Mouse (Mus musculus): ENCODE results near the gene Fam193b. TPM values are rescaled to one million over a fixed set of nuclear protein-coding genes. Genes with fewer than 3 reads are reported as not detected.

Gene Fam193b
- polyA plus RNA-seq, 1 experiment from 2014 or later: 15.9 TPM

- H3K27ac ChIP-seq: 0 out of 2 replicates have a peak overlapping the region, but pooled peaks have one; percentile 12
These were observed 46.8 kb downstream of the Fam193b start for GRCm38 (mm10) chr13:55523951-55524600.

GRCm38 (mm10) chr13:55523278-55523677, 47.6 kb downstream of the Fam193b start:
- peak; percentile 44; the same call in 1 of the 2 replicates for ATAC-seq
- no peak overlapping the region for H3K27ac ChIP-seq
- 71% methylated on average over 17 of the region's 17 CpGs for WGBS (ENCODE audit: insufficient replicate concordance)

More at GRCm38 (mm10) chr13:55523951-55524600, 46.8 kb downstream of the Fam193b start:
- Histone ChIP-seq H3K9ac (no peak overlapping the region), H3K4me2 (no peak overlapping the region), H3K36me3 (peaks cover 7% of the 10 kb centered on the region), H3K4me3 (no peak overlapping the region), H3K27me3 (replicated peaks) (peaks cover 3% of the 10 kb centered on the region; the same call in 1 of the 2 replicates), H3K4me1 (peaks cover 35% of the 10 kb centered on the region), H3K9me3 (replicated peaks) (no peaks in the 10 kb centered on the region)
- 82% methylated on average over 23 of the region's 23 CpGs for WGBS (ENCODE audit: insufficient replicate concordance)
- ATAC-seq: no peak

GRCm38 (mm10) chr13:55522730-55523129, 48.2 kb downstream of the Fam193b start:
- no peak overlapping the region for H3K27ac ChIP-seq
- H3K9ac ChIP-seq: no peak overlapping the region
- 69% methylated on average over 8 of the region's 8 CpGs for WGBS (ENCODE audit: insufficient replicate concordance)
- H3K4me2 ChIP-seq: no peak overlapping the region
- peaks cover 6% of the 10 kb centered on the region; the same call in 1 of the 2 replicates for H3K27me3 ChIP-seq (replicated peaks)
- peaks cover 22% of the 10 kb centered on the region for H3K4me1 ChIP-seq
- H3K9me3 ChIP-seq (replicated peaks): no peaks in the 10 kb centered on the region
- peaks cover 6% of the 10 kb centered on the region; the same call in 1 of the 2 replicates for H3K36me3 ChIP-seq
- no peak; the same call in 1 of the 2 replicates for ATAC-seq
- no peak overlapping the region for H3K4me3 ChIP-seq

More at GRCm38 (mm10) chr13:55523278-55523677, 47.6 kb downstream of the Fam193b start:
- Histone ChIP-seq H3K27me3 (replicated peaks) (peaks cover 3% of the 10 kb centered on the region; the same call in 1 of the 2 replicates), H3K4me1 (peaks cover 27% of the 10 kb centered on the region), H3K36me3 (peaks cover 6% of the 10 kb centered on the region; the same call in 1 of the 2 replicates), H3K9me3 (replicated peaks) (no peaks in the 10 kb centered on the region), H3K9ac (no peak overlapping the region), H3K4me2 (no peak overlapping the region), H3K4me3 (no peak overlapping the region)

- Histone ChIP-seq H3K4me1 (0 out of 2 replicates have a peak, but pooled peaks cover 14% of the 10 kb centered on the region), H3K9me3 (replicated peaks) (no peaks in the 10 kb centered on the region), H3K36me3 (peaks cover 6% of the 10 kb centered on the region; the same call in 1 of the 2 replicates), H3K27ac (no peak overlapping the region), H3K4me2 (no peak overlapping the region), H3K27me3 (replicated peaks) (peaks cover 19% of the 10 kb centered on the region), H3K9ac (no peak overlapping the region), H3K4me3 (no peak overlapping the region)
- 52% methylated on average over 4 of the region's 4 CpGs for WGBS (ENCODE audit: insufficient replicate concordance)
- ATAC-seq: no peak
These were observed 51.3 kb downstream of the Fam193b start for GRCm38 (mm10) chr13:55519606-55520005.

- 3% methylated on average over 5 of the region's 5 CpGs for WGBS (ENCODE audit: insufficient replicate concordance)
- peaks cover 20% of the 10 kb centered on the region for H3K4me1 ChIP-seq
- H3K9me3 ChIP-seq (replicated peaks): no peaks in the 10 kb centered on the region
These were observed 54.0 kb downstream of the Fam193b start for GRCm38 (mm10) chr13:55516955-55517354.

GRCm38 (mm10) chr13:55513828-55514227, 57.1 kb downstream of the Fam193b start:
- peaks cover 23% of the 10 kb centered on the region for H3K27me3 ChIP-seq (replicated peaks)
- no peak for ATAC-seq
- peak overlapping the region; percentile 80 for H3K4me3 ChIP-seq
- H3K4me1 ChIP-seq: peaks cover 48% of the 10 kb centered on the region
- peak overlapping the region; percentile 99 for H3K4me2 ChIP-seq
- peaks cover 2% of the 10 kb centered on the region for H3K36me3 ChIP-seq
- H3K27ac ChIP-seq: no peak overlapping the region
- WGBS (ENCODE audit: insufficient replicate concordance): 25% methylated on average over 9 of the region's 9 CpGs
- peak overlapping the region; percentile 80; the same call in 1 of the 2 replicates for H3K9ac ChIP-seq
- H3K9me3 ChIP-seq (replicated peaks): no peaks in the 10 kb centered on the region

More at GRCm38 (mm10) chr13:55516955-55517354, 54.0 kb downstream of the Fam193b start:
- H3K4me2 ChIP-seq: no peak overlapping the region
- H3K27me3 ChIP-seq (replicated peaks): peaks cover 26% of the 10 kb centered on the region
- ATAC-seq: no peak
- H3K36me3 ChIP-seq: no peaks in the 10 kb centered on the region
- no peak overlapping the region for H3K4me3 ChIP-seq
- H3K9ac ChIP-seq: no peak overlapping the region
- H3K27ac ChIP-seq: no peak overlapping the region

- under 1% methylated on average over 55 of the region's 55 CpGs for WGBS (ENCODE audit: insufficient replicate concordance)
- Histone ChIP-seq H3K9me3 (replicated peaks) (no peaks in the 10 kb centered on the region), H3K4me1 (peaks cover 54% of the 10 kb centered on the region), H3K4me3 (peak within 1 kb of the TSS; percentile 80), H3K36me3 (peaks cover 8% of the 10 kb centered on the region), H3K27ac (peak within 1 kb of the TSS; percentile 77), H3K4me2 (peak within 1 kb of the TSS; percentile 99), H3K27me3 (replicated peaks) (peaks cover 23% of the 10 kb centered on the region), H3K9ac (peak within 1 kb of the TSS; percentile 80)
- peak; percentile 66 for ATAC-seq
These were observed 57.7 kb downstream of the Fam193b start, which contains the start of gene Pdlim7 for GRCm38 (mm10) chr13:55513111-55513748. Gene Pdlim7 (minus strand): TSS chr13:55513676.

- H3K36me3 ChIP-seq: peaks cover 16% of the 10 kb centered on the region
- peak overlapping the region; percentile 80 for H3K9ac ChIP-seq
- peaks cover 18% of the 10 kb centered on the region for H3K27me3 ChIP-seq (replicated peaks)
- peak overlapping the region; percentile 99 for H3K4me2 ChIP-seq
- H3K4me3 ChIP-seq: peak overlapping the region; percentile 80
- ATAC-seq: peak; percentile 30; the same call in 1 of the 2 replicates
- peak overlapping the region; percentile 77 for H3K27ac ChIP-seq
- 6% methylated on average over 25 of the region's 25 CpGs for WGBS (ENCODE audit: insufficient replicate concordance)
- peaks cover 61% of the 10 kb centered on the region for H3K4me1 ChIP-seq
- no peaks in the 10 kb centered on the region for H3K9me3 ChIP-seq (replicated peaks)
These were observed 58.4 kb downstream of the Fam193b start for GRCm38 (mm10) chr13:55512379-55513031.

- H3K36me3 ChIP-seq: peaks cover 26% of the 10 kb centered on the region
- H3K4me2 ChIP-seq: peak overlapping the region; percentile 99
- peaks cover 17% of the 10 kb centered on the region for H3K27me3 ChIP-seq (replicated peaks)
- 32% methylated on average over 5 of the region's 5 CpGs for WGBS (ENCODE audit: insufficient replicate concordance)
- peak overlapping the region; percentile 80; the same call in 1 of the 2 replicates for H3K4me3 ChIP-seq
- peak overlapping the region; percentile 17; the same call in 1 of the 2 replicates for H3K9ac ChIP-seq
- peak overlapping the region; percentile 77 for H3K27ac ChIP-seq
- no peaks in the 10 kb centered on the region for H3K9me3 ChIP-seq (replicated peaks)
- peaks cover 61% of the 10 kb centered on the region for H3K4me1 ChIP-seq
- ATAC-seq: peak; percentile 21
These were observed 59.4 kb downstream of the Fam193b start for GRCm38 (mm10) chr13:55511492-55511861.

- peak; percentile 46 for ATAC-seq
- Histone ChIP-seq H3K27ac (peak overlapping the region; percentile 77), H3K9ac (peak overlapping the region; percentile 17), H3K4me3 (peak overlapping the region; percentile 80; the same call in 1 of the 2 replicates), H3K9me3 (replicated peaks) (no peaks in the 10 kb centered on the region), H3K4me1 (peaks cover 61% of the 10 kb centered on the region), H3K27me3 (replicated peaks) (peaks cover 17% of the 10 kb centered on the region), H3K4me2 (peak overlapping the region; percentile 99), H3K36me3 (peaks cover 32% of the 10 kb centered on the region)
- 11% methylated on average over 6 of the region's 6 CpGs for WGBS (ENCODE audit: insufficient replicate concordance)
These were observed 60.0 kb downstream of the Fam193b start for GRCm38 (mm10) chr13:55510668-55511491.

GRCm38 (mm10) chr13:55510332-55510667, 60.6 kb downstream of the Fam193b start:
- H3K4me1 ChIP-seq: peaks cover 61% of the 10 kb centered on the region
- no peaks in the 10 kb centered on the region for H3K9me3 ChIP-seq (replicated peaks)
- peak; percentile 8; the same call in 1 of the 2 replicates for ATAC-seq
- peaks cover 38% of the 10 kb centered on the region for H3K36me3 ChIP-seq
- peak overlapping the region; percentile 77; the same call in 1 of the 2 replicates for H3K27ac ChIP-seq
- H3K9ac ChIP-seq: no peak overlapping the region
- H3K27me3 ChIP-seq (replicated peaks): peaks cover 14% of the 10 kb centered on the region
- no peak overlapping the region for H3K4me3 ChIP-seq
- WGBS (ENCODE audit: insufficient replicate concordance): 17% methylated on average over 3 of the region's 3 CpGs
- peak overlapping the region; percentile 99 for H3K4me2 ChIP-seq
